ENCODE assay signal across 16 mouse cellular contexts in the genomic region with DNA sequence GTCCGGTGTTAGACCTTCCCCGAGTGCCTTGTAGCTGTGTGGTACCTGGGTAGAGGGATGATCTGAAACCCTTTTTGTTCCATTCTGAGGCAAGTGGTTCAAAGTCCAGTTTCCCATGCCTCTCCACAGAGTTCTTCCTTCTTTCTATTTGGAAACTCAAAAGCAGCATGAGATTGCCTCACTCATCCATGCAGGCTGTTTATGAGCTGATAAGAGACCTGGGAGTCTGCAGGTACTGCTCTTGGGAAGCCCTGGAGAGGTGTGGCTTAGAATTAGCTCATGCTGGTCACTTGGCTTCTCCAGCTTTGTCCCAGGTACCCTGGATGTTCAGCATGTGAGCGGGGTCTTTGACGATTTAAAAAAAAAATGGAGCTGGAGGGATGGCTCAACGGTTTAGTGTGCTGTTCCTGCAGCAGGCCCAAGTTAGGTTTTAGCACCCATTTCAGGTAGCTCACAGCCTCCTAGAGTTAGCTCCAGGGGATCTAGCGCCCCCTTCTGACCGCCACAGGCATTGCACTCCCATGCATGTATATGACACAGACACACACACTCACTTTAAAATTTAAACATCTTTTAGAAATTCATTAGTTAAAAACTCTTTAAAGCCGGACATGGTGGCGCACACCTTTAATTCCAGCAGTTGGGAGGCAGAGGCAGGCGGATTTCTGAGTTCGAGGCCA.
DNase-seq lines count a peak whose midpoint lies in the region; ATAC-seq and TF ChIP-seq lines count a peak whose summit lies in the region.
"Had no signal": no experiment of that assay in that cellular context is flagged by ENCODE, and none has a peak within 500 bp of the region (broad histone marks: within the 10 kb centered on the region; RNA-seq: fewer than 3 reads in every experiment).

No protein-coding gene starts in this region.

- no peak for TF ChIP-seq POLR2A in ES-Bruce4 (IDR thresholded peaks at IDR 0.05; ENCODE audit: insufficient read depth, low read length)

- no peak overlapping the region for H3K9ac ChIP-seq in kidney, postnatal 0 days (ENCODE audit: low read depth, low read length)
- no peak overlapping the region for H3K9ac ChIP-seq in ES-Bruce4 (ENCODE audit: low read depth, poor library complexity, severe bottlenecking)
- H3K9ac ChIP-seq in intestine, postnatal 0 days (ENCODE audit: low read depth, low read length) = no peak overlapping the region
- H3K9ac ChIP-seq: heart, embryonic 15.5 days; liver, embryonic 13.5 days; neural tube, embryonic 13.5 days had no signal

- peaks cover 19% of the 10 kb centered on the region; the same call in 1 of the 2 replicates for H3K4me1 ChIP-seq in kidney, postnatal 0 days (replicated peaks; ENCODE audit: insufficient read depth, low read length)
- peaks cover 17% of the 10 kb centered on the region for H3K4me1 ChIP-seq in ES-Bruce4 (ENCODE audit: control insufficient read depth, insufficient read depth, low read length)
- H3K4me1 ChIP-seq in intestine, postnatal 0 days (replicated peaks; ENCODE audit: control insufficient read depth, insufficient read depth, low read length) = no peaks in the 10 kb centered on the region
- H3K4me1 ChIP-seq: liver, embryonic 13.5 days had no signal

- no peaks in the 10 kb centered on the region for H3K36me3 ChIP-seq in kidney, postnatal 0 days (ENCODE audit: insufficient read depth, low read length)
- H3K36me3 ChIP-seq in ES-Bruce4 (ENCODE audit: control insufficient read depth, insufficient read depth, low read length, poor library complexity, severe bottlenecking) = no peaks in the 10 kb centered on the region
- H3K36me3 ChIP-seq in intestine, postnatal 0 days (ENCODE audit: control insufficient read depth, insufficient read depth) = no peaks in the 10 kb centered on the region
- H3K36me3 ChIP-seq: forebrain, embryonic 10.5 days; G1E; heart, embryonic 15.5 days; liver, embryonic 13.5 days; neural tube, embryonic 13.5 days had no signal

- WGBS in kidney, postnatal 0 days = 79% methylated on average over 11 of the region's 11 CpGs
- 70% methylated on average over 11 of the region's 11 CpGs for WGBS in intestine, postnatal 0 days

- no peaks in the 10 kb centered on the region for H3K27me3 ChIP-seq in kidney, postnatal 0 days (ENCODE audit: insufficient read depth, low read length)
- no peaks in the 10 kb centered on the region for H3K27me3 ChIP-seq in ES-Bruce4 (ENCODE audit: control insufficient read depth, insufficient read depth, low read length, poor library complexity, severe bottlenecking)
- no peaks in the 10 kb centered on the region for H3K27me3 ChIP-seq in intestine, postnatal 0 days (replicated peaks; ENCODE audit: control insufficient read depth, insufficient read depth, low read length)
- H3K27me3 ChIP-seq: heart, embryonic 15.5 days; liver, embryonic 13.5 days; neural tube, embryonic 13.5 days had no signal

- no peak overlapping the region for H3K27ac ChIP-seq in kidney, postnatal 0 days
- peak overlapping the region; percentile 40 for H3K27ac ChIP-seq in ES-Bruce4 (ENCODE audit: insufficient read depth, low read length)
- H3K27ac ChIP-seq in intestine, postnatal 0 days (ENCODE audit: low read depth, low read length) = no peak overlapping the region
- H3K27ac ChIP-seq: forebrain, embryonic 10.5 days; heart, embryonic 15.5 days; liver, embryonic 13.5 days; neural tube, embryonic 13.5 days had no signal

- no peak overlapping the region for H3K4me3 ChIP-seq in kidney, postnatal 0 days (replicated peaks; ENCODE audit: low read depth, low read length)
- H3K4me3 ChIP-seq in ES-Bruce4 (ENCODE audit: low read depth, low read length) = no peak overlapping the region
- H3K4me3 ChIP-seq in intestine, postnatal 0 days (ENCODE audit: low read depth, low read length) = no peak overlapping the region
- H3K4me3 ChIP-seq: forebrain, embryonic 10.5 days; heart, embryonic 15.5 days; liver, embryonic 13.5 days; neural tube, embryonic 13.5 days had no signal

- DNase-seq in kidney, postnatal 0 days (ENCODE audit: low spot score) = no peak
- DNase-seq in kidney, adult 11 months = no peak
- DNase-seq in 416B (ENCODE audit: low read depth) = peak; percentile 13
- DNase-seq in urinary bladder, postnatal 36 days (ENCODE audit: low spot score in 2 of 2) = no peak
- DNase-seq in adrenal gland, adult 18-20 months (ENCODE audit: low spot score in 2 of 2) = no peak
- no peak for DNase-seq in right cerebral cortex, postnatal 25 days
- DNase-seq: gastrocnemius, postnatal 10 days; kidney, adult 18-20 months; liver, embryonic 13.5 days had no signal

- H3K9me3 ChIP-seq in kidney, postnatal 0 days (replicated peaks; ENCODE audit: low read length) = no peaks in the 10 kb centered on the region
- no peaks in the 10 kb centered on the region for H3K9me3 ChIP-seq in ES-Bruce4 (replicated peaks; ENCODE audit: control insufficient read depth, insufficient read depth, low read length, poor library complexity, severe bottlenecking)
- no peaks in the 10 kb centered on the region for H3K9me3 ChIP-seq in intestine, postnatal 0 days (ENCODE audit: control insufficient read depth)
- H3K9me3 ChIP-seq: forebrain, embryonic 10.5 days; heart, embryonic 15.5 days; liver, embryonic 13.5 days; neural tube, embryonic 13.5 days had no signal

- TF ChIP-seq CTCF in kidney, postnatal 0 days (IDR thresholded peaks at IDR 0.05; ENCODE audit: low read depth) = peak; percentile 50
- peak; percentile 78 for TF ChIP-seq CTCF in ES-Bruce4 (IDR thresholded peaks at IDR 0.05; ENCODE audit: low read depth, low read length)
- TF ChIP-seq CTCF in intestine, postnatal 0 days (IDR thresholded peaks at IDR 0.05; ENCODE audit: low read depth) = peak; percentile 56

- H3K4me2 ChIP-seq in kidney, postnatal 0 days (ENCODE audit: low read length) = no peak overlapping the region
- H3K4me2 ChIP-seq in intestine, postnatal 0 days (replicated peaks; ENCODE audit: low read depth) = no peak overlapping the region
- H3K4me2 ChIP-seq: heart, embryonic 15.5 days; liver, embryonic 13.5 days; midbrain, embryonic 11.5 days; neural tube, embryonic 13.5 days had no signal

- TF ChIP-seq EP300 in ES-Bruce4 (IDR thresholded peaks at IDR 0.05; ENCODE audit: insufficient read depth, low read depth, low read length) = no peak

- ATAC-seq in kidney, postnatal 0 days (replicated peaks; ENCODE audit: low FRiP score, low read depth) = no peak
- peak; percentile 86 for ATAC-seq in intestine, postnatal 0 days
